Mouse (Mus musculus) megakaryocyte, embryonic 14.5 days (primary cell): ENCODE measurements around the gene Casq1.

ENCODE experiments used
- FLI1 ChIP-seq: IDR thresholded peaks from 2 replicates; pipeline ENCODE4 v1.6.1; 2012; ENCODE audit warnings: low read length, inconsistent platforms, mixed read lengths
- GATA1 ChIP-seq: IDR thresholded peaks from 3 replicates; pipeline ENCODE4 v1.6.1; 2012; ENCODE audit warnings: mixed read lengths, low read length, inconsistent platforms, borderline replicate concordance

- no peak for TF ChIP-seq GATA1
- TF ChIP-seq FLI1: no peak
Observed at GRCm38 (mm10) chr1:172200161-172200560, 19.5 kb downstream of the Casq1 start.
